Mouse (Mus musculus): ENCODE data around the gene Syt1.

Gene Syt1

DNA sequence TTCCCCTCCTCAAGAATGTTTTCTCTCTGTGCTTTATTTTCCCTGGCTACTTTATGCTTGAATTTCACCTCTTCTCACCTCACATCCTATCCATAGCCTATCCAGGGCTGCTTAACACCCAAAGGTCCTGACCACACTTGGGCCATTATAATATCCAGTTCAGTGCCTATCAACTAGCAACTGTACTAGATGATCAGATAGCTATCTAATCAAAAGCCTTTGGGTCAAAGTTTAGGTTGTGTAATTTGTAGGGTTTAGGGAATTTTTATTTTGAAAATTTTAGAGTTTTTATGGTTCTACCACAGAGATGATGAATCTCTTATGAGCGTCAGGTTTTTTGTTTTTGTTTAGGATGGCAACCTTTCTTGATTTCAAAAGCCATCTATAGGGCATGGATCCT, 125.0 kb downstream of the Syt1 start:
- DNase-seq (ENCODE audit: low read depth, low spot score) = no peak

GRCm38 (mm10) chr10:108884520-108884919, 126.3 kb downstream of the Syt1 start:
- DNase-seq (ENCODE audit: low read depth, low spot score) = no peak

- DNase-seq (ENCODE audit: low read depth, low spot score) = no peak
Observed at GRCm38 (mm10) chr10:108880372-108880771, 130.4 kb downstream of the Syt1 start.

DNA sequence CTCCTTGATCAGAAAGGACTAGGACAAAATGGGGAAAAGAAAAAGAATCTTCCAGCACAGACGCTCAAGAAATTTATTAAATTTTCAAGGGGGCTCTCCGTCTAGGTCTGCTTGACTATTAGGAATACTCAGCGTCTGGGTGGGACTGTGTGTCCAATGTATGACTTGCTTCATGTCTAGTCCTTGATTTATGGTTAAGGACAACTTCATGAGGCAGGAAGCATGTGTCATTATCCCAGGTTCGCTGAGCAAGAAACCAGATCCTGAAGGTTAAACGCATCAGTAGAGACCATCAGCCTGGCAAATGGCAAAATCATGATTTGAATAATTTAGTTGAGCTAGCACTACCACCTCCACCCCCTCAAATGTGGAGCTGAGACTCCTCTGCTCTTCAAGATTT, 135.1 kb downstream of the Syt1 start:
- DNase-seq (ENCODE audit: low read depth, low spot score) = no peak

DNA sequence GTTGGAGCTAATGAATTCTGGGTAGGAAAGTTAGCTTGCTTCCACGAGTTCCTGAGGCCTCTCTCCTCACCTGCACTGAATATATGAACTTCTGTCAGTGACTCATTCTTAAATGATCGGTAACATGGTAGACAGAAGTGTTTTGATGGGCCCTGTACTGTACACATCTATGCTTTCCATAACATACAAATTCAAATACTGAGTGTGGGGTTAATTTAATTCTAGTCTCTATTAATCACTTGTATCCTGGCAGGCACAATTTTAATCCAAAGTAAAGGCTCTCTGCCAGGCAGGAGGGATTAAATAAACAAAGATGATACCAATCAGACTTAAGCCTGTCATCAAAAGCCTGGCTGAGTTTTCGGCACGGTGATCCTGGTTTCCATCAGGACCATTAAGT, 136.1 kb downstream of the Syt1 start:
- DNase-seq (ENCODE audit: low read depth, low spot score) = no peak

GRCm38 (mm10) chr10:108872359-108872758, 138.4 kb downstream of the Syt1 start:
- no peak for DNase-seq (ENCODE audit: low read depth, low spot score)

GRCm38 (mm10) chr10:108870586-108870985, 140.2 kb downstream of the Syt1 start:
- no peak for DNase-seq (ENCODE audit: low read depth, low spot score)

GRCm38 (mm10) chr10:108868136-108868535, 142.6 kb downstream of the Syt1 start:
- DNase-seq (ENCODE audit: low read depth, low spot score) = no peak

GRCm38 (mm10) chr10:108867202-108867601, 143.6 kb downstream of the Syt1 start:
- no peak for DNase-seq (ENCODE audit: low read depth, low spot score)

- no peak for DNase-seq (ENCODE audit: low read depth, low spot score)
Observed at GRCm38 (mm10) chr10:108865586-108865985, 145.2 kb downstream of the Syt1 start.

DNA sequence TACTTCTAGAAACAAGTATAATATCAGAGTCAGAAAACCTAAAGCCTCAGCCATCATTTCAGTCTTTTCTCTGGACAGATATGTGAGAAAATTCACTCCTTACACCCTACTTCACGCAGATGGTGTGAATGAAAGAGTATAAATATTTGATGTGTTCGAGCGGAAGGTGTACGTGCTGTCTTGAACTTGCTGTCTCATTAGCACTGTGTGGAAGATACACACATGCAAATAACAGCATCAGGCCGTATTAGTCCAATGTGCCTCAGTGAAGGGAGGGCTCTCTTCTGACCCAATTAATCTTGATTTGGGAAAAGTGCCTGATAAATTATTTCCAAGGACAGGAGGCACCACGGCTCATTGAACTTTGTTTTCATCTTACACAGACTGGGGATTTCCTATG, 154.8 kb downstream of the Syt1 start:
- no peak for DNase-seq (ENCODE audit: low read depth, low spot score)

- no peak for DNase-seq (ENCODE audit: low read depth, low spot score)
Observed at GRCm38 (mm10) chr10:108852757-108853156, 158.0 kb downstream of the Syt1 start.

- DNase-seq (ENCODE audit: low read depth, low spot score) = no peak
Observed at GRCm38 (mm10) chr10:108837434-108837833, 173.3 kb downstream of the Syt1 start.

DNA sequence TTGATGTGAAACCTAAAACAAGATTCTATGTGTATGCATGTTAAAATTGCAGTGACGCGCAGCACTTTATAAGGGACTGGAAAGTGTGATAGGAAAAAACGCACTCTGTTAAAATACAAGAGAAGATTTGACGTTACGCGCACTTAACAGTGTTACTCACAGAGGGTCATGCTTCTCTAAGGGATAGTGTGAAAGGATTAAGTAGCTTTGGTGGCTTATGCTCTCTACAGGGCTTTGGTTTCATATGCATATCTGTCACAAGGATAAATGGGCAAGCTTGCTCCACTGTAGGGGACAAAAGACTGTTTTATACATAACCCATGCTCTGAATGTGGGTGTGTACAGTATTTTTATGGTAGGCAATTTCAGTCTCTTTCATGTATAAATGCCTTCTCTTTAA, 178.5 kb downstream of the Syt1 start:
- DNase-seq (ENCODE audit: low read depth, low spot score) = peak; percentile 42

DNA sequence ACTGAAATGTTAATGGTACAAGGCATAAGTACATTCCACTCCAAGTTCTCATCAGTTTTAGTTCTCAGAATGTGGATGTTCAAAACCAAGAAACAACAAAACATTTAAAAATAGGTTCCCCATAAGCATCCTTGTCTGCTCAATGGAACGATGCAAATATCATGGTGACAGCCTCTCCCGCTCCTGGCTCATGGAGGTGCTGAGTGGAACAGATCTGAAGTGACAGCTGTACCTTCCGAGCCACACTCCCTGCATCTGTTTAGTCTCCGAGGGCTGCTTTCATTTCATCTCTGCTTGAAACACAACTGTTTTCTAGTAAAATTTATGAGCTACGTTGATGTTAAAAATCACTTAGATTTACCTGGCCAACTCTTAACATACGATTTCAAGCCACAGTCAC, 179.0 kb downstream of the Syt1 start:
- no peak for DNase-seq (ENCODE audit: low read depth, low spot score)

- DNase-seq (ENCODE audit: low read depth, low spot score) = no peak
Observed at GRCm38 (mm10) chr10:108822273-108822672, 188.5 kb downstream of the Syt1 start.

GRCm38 (mm10) chr10:108815339-108815738, 195.4 kb downstream of the Syt1 start:
- DNase-seq (ENCODE audit: low read depth, low spot score) = no peak

DNA sequence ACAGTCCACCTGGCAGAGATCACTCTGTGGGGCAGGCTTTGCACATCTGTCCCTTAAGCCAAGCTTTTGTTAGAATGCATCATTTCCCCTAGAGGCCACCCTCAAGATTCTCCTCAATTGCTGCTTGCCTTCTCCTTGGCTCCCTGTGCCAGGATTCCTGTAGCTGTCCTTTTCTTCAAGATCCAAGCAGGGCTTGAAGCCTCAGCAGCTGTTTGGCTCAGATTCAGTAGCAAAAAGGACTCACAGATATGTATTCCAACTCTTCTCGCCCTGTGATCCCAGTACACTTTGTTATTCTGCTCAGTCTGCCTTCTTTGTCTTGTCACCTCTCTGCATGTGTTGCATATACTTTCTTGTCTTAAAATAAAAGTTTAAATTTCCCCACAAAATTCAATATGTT, 206.4 kb downstream of the Syt1 start:
- no peak for DNase-seq (ENCODE audit: low read depth, low spot score)

- DNase-seq (ENCODE audit: low read depth, low spot score) = no peak
Observed at GRCm38 (mm10) chr10:108800776-108801175, 210.0 kb downstream of the Syt1 start.

- no peak for DNase-seq (ENCODE audit: low read depth, low spot score)
Observed at GRCm38 (mm10) chr10:108798826-108799225, 212.0 kb downstream of the Syt1 start.

DNA sequence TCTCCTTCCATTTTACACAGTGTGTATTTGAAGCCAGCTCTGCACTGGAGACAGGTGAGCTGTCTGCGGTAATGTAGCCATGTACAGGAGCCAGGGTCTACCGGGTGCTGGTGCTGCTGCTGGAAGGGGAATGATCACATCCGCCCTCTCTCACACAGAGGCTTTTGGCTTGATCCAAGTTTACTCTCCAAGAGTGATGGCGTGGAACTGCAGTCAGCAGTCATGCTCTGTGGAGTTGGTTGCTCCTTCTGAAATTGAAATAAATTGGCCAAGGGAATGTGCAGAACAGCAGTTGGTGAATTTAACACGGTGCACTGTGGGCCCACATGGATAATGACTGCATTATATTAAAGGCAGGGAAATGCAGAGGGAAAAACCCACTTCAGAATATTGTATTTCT, 228.0 kb downstream of the Syt1 start:
- DNase-seq (ENCODE audit: low read depth, low spot score) = no peak

DNA sequence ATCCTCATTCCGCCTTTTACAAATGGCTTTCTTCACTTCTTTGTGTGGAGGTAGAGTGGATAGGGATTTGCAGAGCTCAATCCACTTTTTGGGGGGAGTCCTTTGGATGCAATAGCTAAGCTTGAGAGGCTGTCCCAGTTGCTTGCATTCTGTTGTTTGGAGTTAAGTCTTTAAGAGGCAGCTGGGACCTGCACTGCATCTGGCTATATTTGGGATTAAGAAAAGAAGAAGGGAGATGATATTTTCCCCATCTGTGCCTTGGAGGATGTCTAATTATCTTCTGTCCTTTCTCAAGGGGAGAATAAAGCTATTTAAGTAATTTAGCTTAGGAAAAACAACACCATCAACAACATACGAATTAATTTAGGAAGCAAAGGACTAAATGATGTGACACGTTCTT, 230.2 kb downstream of the Syt1 start:
- no peak for DNase-seq (ENCODE audit: low read depth, low spot score)

- DNase-seq (ENCODE audit: low read depth, low spot score) = no peak
Observed at GRCm38 (mm10) chr10:108776735-108777134, 234.0 kb downstream of the Syt1 start.

DNA sequence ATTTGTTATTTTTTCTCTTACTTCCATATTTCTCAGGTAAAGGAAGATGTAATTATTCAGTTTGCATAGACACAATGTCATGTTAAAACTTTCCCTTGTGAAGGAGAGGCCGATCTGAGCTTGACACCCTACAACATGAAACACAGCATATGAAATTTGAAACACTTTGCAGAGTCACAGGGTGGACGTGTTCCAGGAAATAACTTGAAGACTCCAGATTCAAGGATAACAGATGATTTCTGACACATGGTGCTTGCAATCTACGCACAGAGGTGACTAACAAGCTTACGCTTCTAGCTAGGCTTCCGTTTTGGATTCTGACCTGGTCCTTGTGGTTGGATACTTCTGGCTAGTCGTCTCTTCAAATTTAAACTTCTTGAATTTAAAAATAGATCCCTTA, 239.7 kb downstream of the Syt1 start:
- no peak for DNase-seq (ENCODE audit: low read depth, low spot score)

DNA sequence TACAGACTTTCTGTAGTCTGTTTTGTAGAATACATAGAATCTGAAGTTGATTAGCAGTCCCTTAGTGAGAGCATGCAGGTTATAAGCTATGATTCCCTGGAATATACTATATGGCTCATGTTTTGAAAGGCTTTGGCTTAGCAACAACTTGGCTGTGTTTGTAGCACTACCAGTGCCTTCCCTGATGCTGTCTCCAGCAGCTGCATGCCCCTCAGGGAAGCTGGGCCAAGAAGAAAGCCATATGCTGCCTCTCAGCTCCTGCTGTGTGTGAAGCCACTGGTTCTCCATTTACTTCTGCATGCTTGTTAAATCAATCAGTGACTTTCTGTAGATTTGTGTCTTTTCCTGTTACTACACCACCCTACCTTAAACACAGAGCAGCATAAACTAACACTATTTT, 245.2 kb downstream of the Syt1 start:
- no peak for DNase-seq (ENCODE audit: low read depth, low spot score)
